Mouse (Mus musculus) liver, adult 2 months (tissue): ENCODE results near the gene Jun. TPM values are rescaled to one million over a fixed set of nuclear protein-coding genes. Genes with fewer than 3 reads are reported as not detected.
A peak's percentile ranks its signal among the peaks of the same experiment; 100 is the strongest.

Experiments
- DNase-seq: peaks from one replicate; pipeline ENCODE4 v3.0.0-alpha.2; 2011; ENCODE audit warnings: low read depth, low spot score; ENCODE audit errors: extremely low read depth
- H3K27ac ChIP-seq: fragments of 200-500 bp; replicated peaks from 2 replicates; pipeline ENCODE4 v1.5.1; 2012; ENCODE audit warnings: low read depth, mild to moderate bottlenecking, control low read depth, inconsistent platforms, low read length; ENCODE audit not compliant: insufficient read depth
- H3K27me3 ChIP-seq: fragments of 200-500 bp; 2 replicates; pipeline ENCODE4 v1.6.1; 2012; ENCODE audit warnings: mild to moderate bottlenecking, moderate library complexity, low read length, inconsistent platforms; ENCODE audit not compliant: control insufficient read depth, insufficient read depth
- H3K36me3 ChIP-seq: fragments of 200-500 bp; 2 replicates; pipeline ENCODE4 v1.6.1; 2012; ENCODE audit warnings: low read length, inconsistent platforms; ENCODE audit not compliant: control insufficient read depth, insufficient read depth
- H3K4me1 ChIP-seq: fragments of 200-500 bp; 2 replicates; pipeline ENCODE4 v1.6.1; 2011; ENCODE audit warnings: low read length; ENCODE audit not compliant: control insufficient read depth, insufficient read depth
- H3K4me3 ChIP-seq: fragments of 200-500 bp; 2 replicates; pipeline ENCODE4 v1.5.1; 2011; ENCODE audit warnings: low read depth, mild to moderate bottlenecking, control low read depth, low read length, moderate library complexity; ENCODE audit not compliant: insufficient read depth
- H3K79me2 ChIP-seq: fragments of 200-500 bp; 2 replicates; pipeline ENCODE4 v1.6.1; 2012; ENCODE audit warnings: inconsistent platforms, mild to moderate bottlenecking, low read length, moderate library complexity; ENCODE audit not compliant: control insufficient read depth, insufficient read depth
- H3K9ac ChIP-seq: fragments of 200-500 bp; 2 replicates; pipeline ENCODE4 v1.6.1; 2012; ENCODE audit warnings: low read depth, mild to moderate bottlenecking, control low read depth, inconsistent platforms, low read length
- CTCF ChIP-seq: fragments of 200-500 bp; IDR thresholded peaks from 2 replicates; pipeline ENCODE4 v1.5.1; 2011; ENCODE audit warnings: low read depth, low read length, control low read depth
- POLR2A ChIP-seq: fragments of 200-500 bp; IDR thresholded peaks from 2 replicates; pipeline ENCODE4 v1.6.1; 2011; ENCODE audit warnings: low read length, control low read depth; ENCODE audit not compliant: insufficient read depth; ENCODE audit errors: extremely low read depth
- WGBS: fragments of 180-500 bp; shearing (Covaris S2); methylation state at CpG from one replicate; pipeline ENCODE4 v1.1.7; 2018; 5-methylcytosine and 5-hydroxymethylcytosine counted together
- polyA plus RNA-seq: library from polyadenylated mRNA; depleted of rRNA; stranded (reverse); fragments of >200 nt; gene quantifications from 2 replicates; pipeline ENCODE4 v1.2.3, GENCODE M21; 2012
- total RNA-seq: library from RNA; depleted of rRNA; stranded (reverse); fragments of >200 nt; gene quantifications from 2 replicates; pipeline ENCODE4 v1.2.3, GENCODE M21; 2014

The Jun gene
- total and polyA plus RNA-seq, 2 experiments = 3.7 to 5.7 TPM

DNA sequence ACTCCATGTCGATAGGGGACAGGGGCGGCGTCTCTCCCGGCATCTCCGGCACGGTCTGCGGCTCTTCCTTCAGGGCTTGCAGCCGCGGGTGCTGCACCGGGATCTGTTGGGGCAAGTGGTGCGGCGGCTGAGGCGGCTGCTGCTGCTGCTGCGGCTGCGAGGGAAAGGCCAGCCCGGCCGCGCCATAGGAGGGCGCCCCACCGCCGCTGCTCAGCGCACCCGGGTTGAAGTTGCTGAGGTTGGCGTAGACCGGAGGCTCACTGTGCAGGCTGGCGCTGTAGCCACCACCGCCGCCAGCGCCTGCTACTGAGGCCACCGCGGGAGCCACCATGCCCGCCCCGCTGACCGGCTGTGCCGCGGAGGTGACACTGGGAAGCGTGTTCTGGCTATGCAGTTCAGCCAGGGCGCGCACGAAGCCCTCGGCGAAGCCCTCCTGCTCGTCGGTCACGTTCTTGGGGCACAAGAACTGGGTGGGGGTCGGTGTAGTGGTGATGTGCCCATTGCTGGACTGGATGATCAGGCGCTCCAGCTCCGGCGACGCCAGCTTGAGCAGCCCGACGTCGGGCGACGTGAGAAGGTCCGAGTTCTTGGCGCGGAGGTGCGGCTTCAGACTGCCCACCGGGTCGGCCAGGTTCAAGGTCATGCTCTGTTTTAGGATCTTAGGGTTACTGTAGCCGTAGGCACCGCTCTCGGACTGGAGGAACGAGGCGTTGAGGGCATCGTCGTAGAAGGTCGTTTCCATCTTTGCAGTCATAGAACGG, 1.3 kb downstream of the Jun start:
- Histone ChIP-seq H3K36me3 (no peaks in the 10 kb centered on the region), H3K9ac (peak overlapping the region; percentile 86), H3K79me2 (no peaks in the 10 kb centered on the region), H3K27ac (peak overlapping the region; percentile 92), H3K4me1 (0 out of 2 replicates have a peak, but pooled peaks cover 2% of the 10 kb centered on the region), H3K4me3 (peak overlapping the region; percentile 75), H3K27me3 (no peaks in the 10 kb centered on the region)
- TF ChIP-seq POLR2A = no peak
- TF ChIP-seq CTCF = peak; percentile 68
- DNase-seq = peak; percentile 53
- WGBS = under 1% methylated on average over 70 of the region's 70 CpGs

GRCm38 (mm10) chr4:95049884-95050517, 2.0 kb downstream of the Jun start:
- H3K79me2 ChIP-seq = no peaks in the 10 kb centered on the region
- H3K4me1 ChIP-seq = 0 out of 2 replicates have a peak, but pooled peaks cover 2% of the 10 kb centered on the region
- peak overlapping the region; percentile 75 for H3K4me3 ChIP-seq
- peak; percentile 82 for DNase-seq
- H3K27ac ChIP-seq = peak overlapping the region; percentile 92
- TF ChIP-seq POLR2A = no peak
- TF ChIP-seq CTCF = peak; percentile 61
- no peaks in the 10 kb centered on the region for H3K27me3 ChIP-seq
- H3K9ac ChIP-seq = peak overlapping the region; percentile 86
- under 1% methylated on average over 34 of the region's 34 CpGs for WGBS
- no peaks in the 10 kb centered on the region for H3K36me3 ChIP-seq

DNA sequence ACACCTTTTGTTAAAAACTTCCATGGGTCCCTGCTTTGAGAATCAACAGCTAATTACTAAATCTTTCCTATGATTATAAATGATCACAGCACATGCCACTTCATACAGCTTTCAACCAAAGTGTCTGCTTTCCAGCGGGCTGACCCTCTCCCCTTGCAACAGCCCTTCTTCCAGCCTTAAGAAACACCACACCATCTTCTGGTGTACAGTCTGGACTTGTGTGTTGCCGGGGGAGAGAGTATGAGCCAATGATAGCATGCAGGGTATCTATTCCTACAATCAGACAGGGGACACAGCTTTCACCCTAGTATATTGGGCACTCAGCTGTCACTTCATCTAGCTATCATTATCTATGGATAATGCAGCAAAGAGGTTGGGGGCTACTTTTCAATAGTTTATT, 2.9 kb downstream of the Jun start:
- 76% methylated on average over 2 of the region's 2 CpGs for WGBS
- Histone ChIP-seq H3K9ac (no peak overlapping the region), H3K4me1 (0 out of 2 replicates have a peak, but pooled peaks cover 2% of the 10 kb centered on the region), H3K4me3 (no peak overlapping the region), H3K27me3 (no peaks in the 10 kb centered on the region), H3K27ac (no peak overlapping the region), H3K79me2 (no peaks in the 10 kb centered on the region), H3K36me3 (no peaks in the 10 kb centered on the region)
- DNase-seq = peak; percentile 8
- no peak for TF ChIP-seq CTCF
- no peak for TF ChIP-seq POLR2A

DNA sequence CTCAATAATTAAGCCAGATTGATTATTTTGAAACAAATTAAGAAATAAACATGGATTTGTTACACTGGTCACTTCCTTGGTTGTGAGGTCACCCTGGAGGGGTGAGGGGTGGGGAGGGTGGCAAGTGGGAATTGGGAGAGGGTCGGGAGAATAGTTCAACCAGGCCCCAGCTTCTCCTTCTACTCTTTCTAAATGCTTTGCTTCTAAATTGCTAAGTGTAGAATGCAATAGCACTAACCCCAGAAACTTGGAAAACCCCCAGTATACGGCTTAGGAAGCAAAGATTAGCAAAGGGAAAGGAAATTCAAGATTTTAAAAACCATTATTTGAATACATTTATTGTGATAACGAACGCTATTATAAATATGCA, 3.3 kb downstream of the Jun start:
- peak; percentile 10 for DNase-seq
- Histone ChIP-seq H3K79me2 (no peaks in the 10 kb centered on the region), H3K27ac (no peak overlapping the region), H3K27me3 (no peaks in the 10 kb centered on the region), H3K36me3 (no peaks in the 10 kb centered on the region), H3K4me1 (0 out of 2 replicates have a peak, but pooled peaks cover 2% of the 10 kb centered on the region), H3K4me3 (no peak overlapping the region), H3K9ac (no peak overlapping the region)
- WGBS = 66% methylated on average over 4 of the region's 4 CpGs
- no peak for TF ChIP-seq POLR2A
- TF ChIP-seq CTCF = no peak

DNA sequence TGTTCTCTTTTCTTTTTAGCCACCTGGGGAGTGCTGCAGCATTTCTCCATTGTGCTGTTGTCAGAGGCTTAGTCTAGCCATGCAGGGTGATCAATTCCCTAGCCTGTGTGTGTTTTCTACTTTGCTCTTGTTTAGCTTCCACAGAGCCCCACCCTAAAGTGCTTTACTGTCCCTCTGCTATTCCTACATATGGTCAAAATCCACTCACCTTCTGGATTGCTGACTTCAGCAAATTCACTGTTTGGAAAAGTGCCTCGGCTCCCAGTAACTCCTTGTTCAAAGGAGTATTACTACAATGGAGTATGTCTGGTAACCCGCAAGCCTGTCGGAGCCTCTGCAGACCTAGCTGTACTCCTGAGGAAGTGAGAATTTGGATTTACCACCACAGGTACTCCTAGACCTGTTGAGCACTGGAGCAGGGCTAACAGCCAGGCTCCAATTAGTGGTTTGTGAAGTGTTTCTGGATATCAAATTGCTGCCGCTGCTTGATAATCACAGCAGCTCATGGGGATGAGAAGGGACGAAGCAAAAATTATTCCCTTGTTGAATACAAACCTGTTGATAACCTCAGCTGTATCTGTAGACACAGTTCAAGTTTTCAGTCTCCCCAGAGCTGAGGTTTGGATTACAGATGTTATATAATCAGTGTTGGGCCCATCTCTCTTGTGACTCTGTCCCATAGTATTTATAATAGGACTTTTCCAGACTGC, 3.8 kb downstream of the Jun start:
- Histone ChIP-seq H3K4me3 (no peak overlapping the region), H3K9ac (no peak overlapping the region), H3K36me3 (no peaks in the 10 kb centered on the region), H3K27me3 (no peaks in the 10 kb centered on the region), H3K4me1 (0 out of 2 replicates have a peak, but pooled peaks cover 2% of the 10 kb centered on the region), H3K27ac (no peak overlapping the region), H3K79me2 (no peaks in the 10 kb centered on the region)
- TF ChIP-seq CTCF (no peak), POLR2A (no peak)
- DNase-seq = peak; percentile 36
- WGBS = 56% methylated on average over 5 of the region's 5 CpGs
